Mouse (Mus musculus): ENCODE results near the gene Mdh1.
"Not testable (repeated sequence)": the region's sequence is repeated elsewhere in the genome, so short reads cannot be mapped to it uniquely, and the experiment has no call there.

Mdh1 gene

DNA sequence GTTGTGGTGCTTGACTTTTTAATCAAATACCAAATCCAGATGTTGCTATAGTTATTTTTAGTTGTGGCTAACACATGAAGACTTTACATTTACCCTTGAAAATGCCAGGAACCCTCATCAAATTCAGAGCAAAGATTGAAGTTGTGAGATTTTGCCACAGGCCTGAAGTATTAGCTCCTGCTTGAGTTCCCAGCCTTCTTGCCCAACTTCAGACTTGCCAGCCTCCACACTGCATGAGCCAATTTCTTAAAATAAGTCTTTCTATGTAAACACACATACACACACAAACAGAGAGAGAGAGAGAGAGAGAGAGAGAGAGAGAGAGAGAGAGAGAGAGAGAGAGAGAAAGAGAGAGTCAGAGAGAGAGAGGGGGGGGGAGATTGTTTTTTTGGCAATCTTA lies 26.2 kb downstream of the Mdh1 start:
- no peak for DNase-seq (ENCODE audit: low read depth)

- DNase-seq (ENCODE audit: low read depth): no peak
Measured at GRCm38 (mm10) chr11:21545021-21545420, 27.1 kb downstream of the Mdh1 start.

DNA sequence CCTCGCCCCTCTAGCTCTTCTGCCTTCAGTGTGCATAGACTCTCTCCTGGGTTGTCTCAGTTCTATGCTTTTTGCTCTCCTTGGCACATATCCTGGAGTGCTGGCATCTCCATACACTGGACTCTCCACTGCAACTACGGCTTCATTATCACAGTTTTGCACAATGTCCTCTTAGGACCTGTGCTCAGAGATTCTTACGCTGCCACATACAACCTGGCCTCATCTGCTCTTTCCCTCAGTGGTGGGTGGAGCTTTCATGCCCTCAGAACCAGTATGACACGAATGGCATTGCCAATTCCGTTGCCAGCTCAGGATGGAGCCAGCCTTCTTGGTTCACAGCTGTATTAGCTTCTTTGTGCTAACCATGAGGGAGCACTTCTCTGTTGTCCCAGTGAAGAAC lies 29.4 kb downstream of the Mdh1 start:
- DNase-seq (ENCODE audit: low read depth): no peak

DNA sequence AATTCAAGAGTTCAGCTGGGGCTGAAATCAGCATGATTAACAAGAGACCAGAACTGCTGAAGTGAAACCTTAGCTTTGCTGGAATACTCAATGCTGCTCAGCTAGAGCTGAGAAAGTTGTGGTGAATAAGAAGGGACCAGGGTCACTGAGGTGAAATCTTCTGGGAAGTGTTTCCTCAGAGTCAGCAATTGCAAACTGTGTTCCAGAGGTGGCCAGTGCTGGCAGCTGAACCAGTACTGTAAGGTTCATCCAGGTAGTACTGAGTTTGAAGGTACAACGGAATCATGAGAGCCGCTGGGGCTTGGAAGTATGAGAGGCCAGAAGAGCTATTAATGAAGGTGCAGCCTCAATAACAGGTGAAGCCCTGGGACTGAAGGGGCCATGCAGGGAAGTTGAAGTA lies 31.5 kb downstream of the Mdh1 start:
- DNase-seq (ENCODE audit: low read depth): no peak

DNA sequence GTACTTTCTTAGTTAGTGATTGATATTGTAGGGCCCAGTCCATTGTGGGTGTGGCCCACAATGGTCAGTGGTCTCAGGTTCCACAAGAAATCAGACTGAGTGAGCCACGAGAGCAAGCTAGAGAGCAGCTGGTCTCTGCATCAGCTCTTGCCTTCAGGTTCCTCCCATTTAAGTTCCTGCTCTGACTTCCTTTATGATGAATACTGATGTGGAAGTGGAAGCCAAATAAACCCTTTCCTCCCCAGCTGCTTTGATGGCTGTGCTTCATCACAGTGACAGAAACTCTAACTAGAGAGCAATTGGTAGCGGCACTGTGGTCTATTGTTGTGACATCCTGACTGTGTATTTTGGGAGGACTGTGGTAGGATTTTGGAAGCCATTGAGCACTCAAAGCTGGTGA lies 32.1 kb downstream of the Mdh1 start:
- no peak for DNase-seq (ENCODE audit: low read depth)

DNA sequence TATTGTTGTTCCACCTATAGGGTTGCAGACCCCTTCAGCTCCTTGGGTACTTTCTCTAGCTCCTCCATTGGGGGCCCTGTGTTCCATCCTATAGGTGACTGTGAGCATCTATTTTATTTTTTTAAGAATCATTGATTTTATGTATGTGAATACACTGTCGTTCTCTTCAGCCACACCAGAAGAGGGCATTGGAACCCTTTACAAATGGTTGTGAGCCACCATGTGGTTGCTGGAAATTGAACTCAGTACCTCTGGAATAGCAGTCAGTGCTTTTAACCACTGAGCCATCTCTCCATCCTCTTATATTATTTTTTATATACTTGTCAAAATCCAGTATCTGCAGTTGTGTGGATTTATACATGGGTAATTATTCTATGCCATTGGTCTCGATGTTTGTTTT lies 41.3 kb downstream of the Mdh1 start:
- DNase-seq (ENCODE audit: low read depth): not testable (repeated sequence)

GRCm38 (mm10) chr11:21528676-21529394 lies 43.3 kb downstream of the Mdh1 start:
- DNase-seq (ENCODE audit: low read depth): peak; percentile 14

- DNase-seq (ENCODE audit: low read depth): no peak
Measured at GRCm38 (mm10) chr11:21517726-21518125, 54.4 kb downstream of the Mdh1 start.

DNA sequence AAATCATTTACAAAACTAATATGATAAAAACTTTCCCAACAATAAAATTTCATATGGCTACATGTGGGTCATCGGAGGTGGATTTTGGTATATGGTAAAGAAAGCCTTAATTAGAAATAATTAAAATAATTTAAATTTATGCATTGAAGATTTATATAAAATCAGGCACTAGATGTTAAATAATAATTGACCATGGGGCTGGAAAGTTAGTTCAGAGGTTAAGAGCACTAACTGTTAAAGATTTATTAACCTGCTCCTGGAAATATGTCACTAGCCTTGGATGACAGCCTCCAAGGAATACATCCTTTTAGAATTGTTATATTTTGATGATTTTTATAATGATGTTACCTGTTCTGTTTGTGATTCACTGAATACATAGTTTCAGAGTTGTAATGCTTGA lies 55.8 kb downstream of the Mdh1 start:
- not testable (repeated sequence) for DNase-seq (ENCODE audit: low read depth)

DNA sequence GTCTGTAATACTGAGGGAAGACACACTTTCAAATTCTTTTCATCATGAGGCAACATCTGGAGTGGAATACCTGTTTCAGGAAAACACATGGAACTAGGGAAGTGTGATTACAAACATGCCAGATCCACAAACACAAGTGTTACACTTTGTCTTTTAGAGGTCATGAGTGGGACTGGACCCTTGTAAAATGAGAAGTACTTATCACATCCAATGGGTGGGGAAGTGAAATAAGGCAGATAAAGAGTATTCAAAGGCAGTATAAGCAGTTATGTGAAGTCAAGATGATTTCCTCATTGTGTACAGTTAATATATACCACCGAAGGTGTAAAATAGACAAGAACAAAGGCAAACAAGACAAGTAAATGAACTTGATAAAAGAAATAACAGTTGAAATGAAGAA lies 61.6 kb downstream of the Mdh1 start:
- DNase-seq (ENCODE audit: low read depth): not testable (repeated sequence)

DNA sequence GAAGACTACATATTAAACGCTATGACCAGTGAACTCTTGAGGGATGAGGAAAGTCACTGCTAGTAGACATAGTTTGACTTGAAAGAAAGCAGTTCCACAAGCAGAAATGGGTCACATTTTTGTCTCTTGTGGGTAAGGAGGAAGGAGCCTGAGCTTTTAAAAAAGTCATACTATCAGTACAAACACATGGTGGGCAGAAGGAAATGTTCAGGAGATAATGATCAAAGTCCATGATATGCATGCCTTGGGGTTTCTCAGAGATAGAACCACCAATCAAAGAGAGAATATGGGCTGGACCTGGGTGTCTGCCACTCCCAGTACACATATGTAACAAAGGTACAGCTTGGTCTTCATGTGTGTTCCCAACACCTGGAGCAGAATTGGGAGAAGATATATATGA lies 63.5 kb downstream of the Mdh1 start:
- not testable (repeated sequence) for DNase-seq (ENCODE audit: low read depth)

GRCm38 (mm10) chr11:21507073-21507472 lies 65.1 kb downstream of the Mdh1 start:
- DNase-seq (ENCODE audit: low read depth): not testable (repeated sequence)

Measured in NIH3T3 (cell line).